Mouse (Mus musculus) heart, embryonic 16.5 days (tissue): Measurements from ENCODE around the gene Ppp3cb. TPM values are rescaled to one million over a fixed set of nuclear protein-coding genes. Genes with fewer than 3 reads are reported as not detected.

Experiments
- ATAC-seq: fragments of 200-750 bp; cut with Nextera tagmentation; replicated peaks from 2 replicates; pipeline ENCODE4 v1.8.0; 2017; ENCODE audit warnings: moderate number of reproducible peaks; ENCODE audit not compliant: insufficient read depth, low FRiP score; ENCODE audit errors: extremely low read depth
- H3K27ac ChIP-seq: fragments of 300-500 bp; sonication (generic); 2 replicates; pipeline ENCODE4 v1.5.1; 2014; ENCODE audit warnings: mild to moderate bottlenecking, low read length, control low read depth, moderate library complexity
- H3K27me3 ChIP-seq: fragments of 300-500 bp; sonication (generic); 2 replicates; pipeline ENCODE4 v1.6.1; 2014; ENCODE audit warnings: low read length, mixed read lengths; ENCODE audit not compliant: control insufficient read depth, insufficient read depth
- H3K36me3 ChIP-seq: fragments of 300-500 bp; sonication (generic); 2 replicates; pipeline ENCODE4 v1.6.1; 2014; ENCODE audit not compliant: control insufficient read depth, insufficient read depth
- H3K4me1 ChIP-seq: fragments of 300-500 bp; sonication (generic); 2 replicates; pipeline ENCODE4 v1.6.1; 2014; ENCODE audit warnings: low read length, mixed read lengths; ENCODE audit not compliant: control insufficient read depth, insufficient read depth
- H3K4me2 ChIP-seq: fragments of 300-500 bp; sonication (generic); 2 replicates; pipeline ENCODE4 v1.6.1; 2014; ENCODE audit warnings: low read depth, mild to moderate bottlenecking, control low read depth, low read length
- H3K4me3 ChIP-seq: fragments of 300-500 bp; sonication (generic); 2 replicates; pipeline ENCODE4 v1.5.1; 2014; ENCODE audit warnings: mild to moderate bottlenecking, control low read depth, low read length
- H3K9ac ChIP-seq: fragments of 300-500 bp; sonication (generic); 2 replicates; pipeline ENCODE4 v1.6.1; 2014; ENCODE audit warnings: low read length, control low read depth
- H3K9me3 ChIP-seq: fragments of 300-500 bp; sonication (generic); replicated peaks from 2 replicates; pipeline ENCODE4 v1.6.1; 2016; ENCODE audit warnings: low read length; ENCODE audit not compliant: control insufficient read depth
- WGBS: fragments of 180-500 bp; shearing (Covaris S2); extraction: QIAGEN DNeasy Blood & Tissue Kit; methylation state at CpG from one replicate; pipeline ENCODE4 v1.1.7; 2014; 5-methylcytosine and 5-hydroxymethylcytosine counted together
- polyA plus RNA-seq: library from polyadenylated mRNA; unstranded; fragments of >200 nt; fragmentation: Nextera tagmentation; extraction: Ambion mirVana; gene quantifications from 2 replicates; pipeline ENCODE4 v1.2.1, GENCODE M21; 2015

Gene Ppp3cb
- polyA plus RNA-seq, 1 experiment from 2014 or later, result 28.4 TPM

DNA sequence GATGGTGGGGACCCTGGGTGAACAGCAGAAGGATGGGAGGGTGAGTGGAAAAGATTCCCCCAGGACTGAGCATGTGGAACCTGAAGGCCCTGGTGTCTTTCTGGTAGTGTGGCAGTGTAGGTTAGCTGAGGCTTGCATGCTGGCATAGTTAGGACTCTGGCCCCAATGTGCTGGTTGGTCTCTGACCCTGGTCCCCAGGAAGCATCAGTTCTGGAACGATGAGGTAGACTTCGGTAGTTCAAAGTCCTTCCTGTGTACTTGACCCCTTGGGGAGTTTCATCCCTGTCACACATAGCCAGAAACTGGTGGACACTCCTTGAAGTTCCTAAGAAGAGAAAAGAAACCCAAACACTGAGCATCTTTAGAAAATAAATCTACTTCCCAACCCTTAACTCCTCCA lies 3.8 kb upstream of the Ppp3cb start:
- Histone ChIP-seq H3K9ac (no peak overlapping the region), H3K27me3 (no peaks in the 10 kb centered on the region), H3K27ac (no peak overlapping the region), H3K4me1 (peaks cover 5% of the 10 kb centered on the region; the same call in 1 of the 2 replicates), H3K9me3 (no peaks in the 10 kb centered on the region), H3K4me3 (no peak overlapping the region), H3K36me3 (peaks cover 11% of the 10 kb centered on the region), H3K4me2 (no peak overlapping the region)
- ATAC-seq, result no peak
- WGBS, result 85% methylated on average over 2 of the region's 2 CpGs

DNA sequence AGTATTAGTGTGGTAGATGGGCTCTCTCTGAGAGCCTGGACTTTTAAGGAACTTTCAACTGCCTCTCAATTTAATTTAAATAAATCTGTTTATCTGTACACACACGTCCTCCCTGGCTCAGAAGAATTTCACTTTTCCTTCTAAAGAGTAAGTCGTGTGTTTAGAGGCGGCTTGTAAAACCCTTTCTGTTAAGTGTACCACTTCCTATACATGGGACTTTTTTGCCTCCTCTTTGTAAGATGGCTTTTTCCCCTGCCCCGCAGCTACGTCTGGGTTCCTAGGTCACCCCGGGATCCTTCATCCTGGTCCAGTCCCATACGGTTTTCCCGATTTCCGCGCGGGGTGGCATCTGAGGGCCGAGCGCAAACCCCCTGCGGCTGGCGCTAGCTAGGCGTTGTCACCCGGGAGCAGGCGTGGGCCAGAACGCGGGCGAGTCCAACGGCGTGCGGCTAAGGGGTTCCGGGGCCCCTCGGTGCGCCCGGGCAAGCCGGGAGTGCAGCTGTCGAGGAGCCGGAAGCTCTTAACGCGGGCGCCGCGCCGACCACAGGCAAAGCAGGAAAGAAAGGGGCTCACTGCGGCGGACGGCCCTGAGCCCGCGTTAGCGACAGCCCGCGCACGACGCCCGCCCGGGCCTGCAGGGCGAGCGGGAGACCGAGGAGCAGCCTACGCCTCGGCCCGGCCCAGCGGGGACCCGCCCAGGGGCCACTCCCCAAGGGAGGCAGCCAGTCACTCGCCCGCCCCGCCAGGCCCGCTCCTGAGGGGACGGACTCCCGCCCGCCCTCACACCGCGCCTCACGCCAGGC lies 643 bp downstream of the Ppp3cb start:
- no peaks in the 10 kb centered on the region for H3K9me3 ChIP-seq
- peak overlapping the region; percentile 71 for H3K4me2 ChIP-seq
- peak; percentile 98 for ATAC-seq
- H3K27me3 ChIP-seq, result no peaks in the 10 kb centered on the region
- peaks cover 13% of the 10 kb centered on the region for H3K4me1 ChIP-seq
- H3K4me3 ChIP-seq, result peak overlapping the region; percentile 70
- H3K9ac ChIP-seq, result peak overlapping the region; percentile 83
- 0% methylated on average over 61 of the region's 67 CpGs for WGBS
- peaks cover 7% of the 10 kb centered on the region for H3K36me3 ChIP-seq
- H3K27ac ChIP-seq, result peak overlapping the region; percentile 97

DNA sequence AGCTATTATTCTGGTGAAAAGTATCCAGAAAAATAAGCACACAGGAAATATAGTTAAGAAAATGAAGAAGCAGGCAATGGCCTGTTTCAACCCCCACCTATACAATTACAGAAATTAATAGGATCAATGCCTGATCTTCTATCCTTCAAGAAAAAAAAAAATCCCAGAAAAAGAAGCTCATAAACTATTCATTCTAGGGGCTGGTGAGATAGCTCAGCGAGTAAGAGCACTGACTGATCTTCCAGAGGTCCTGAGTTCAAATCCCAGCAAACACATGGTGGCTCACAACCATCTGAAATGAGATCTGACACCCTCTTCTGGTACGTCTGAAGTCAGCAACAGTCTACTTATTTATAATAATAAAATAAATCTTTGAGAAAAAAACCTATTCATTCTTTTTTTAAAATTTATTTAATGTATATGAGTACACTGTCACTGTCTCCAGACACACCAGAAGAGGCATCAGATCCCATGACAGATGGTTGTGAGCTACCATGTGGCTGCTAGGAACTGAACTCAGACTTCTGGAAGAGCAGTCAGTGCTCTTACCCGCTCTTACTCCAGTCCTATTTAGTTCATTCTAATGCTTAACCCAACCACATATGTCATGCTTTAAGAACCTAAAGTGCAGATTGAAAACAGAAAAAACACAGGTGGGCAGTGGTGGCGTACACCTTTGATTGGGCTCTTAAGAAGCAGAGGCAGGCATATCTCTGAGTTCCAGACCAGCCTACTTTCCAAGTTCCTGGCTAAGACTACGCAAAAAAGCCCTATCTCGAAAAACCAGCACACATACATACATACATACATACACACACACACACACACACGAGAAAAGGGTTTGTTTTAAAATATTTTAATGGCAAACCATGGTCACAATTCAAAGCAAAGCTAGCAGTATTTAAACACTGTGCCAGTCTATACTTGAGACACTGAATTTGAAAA lies 1.6 kb downstream of the Ppp3cb start:
- Histone ChIP-seq H3K4me2 (peak overlapping the region; percentile 71), H3K27ac (no peak overlapping the region), H3K4me3 (peak overlapping the region; percentile 38), H3K9me3 (no peaks in the 10 kb centered on the region), H3K4me1 (peaks cover 13% of the 10 kb centered on the region), H3K27me3 (no peaks in the 10 kb centered on the region), H3K36me3 (peaks cover 2% of the 10 kb centered on the region), H3K9ac (peak overlapping the region; percentile 83)
- no peak for ATAC-seq
- 62% methylated on average over 7 of the region's 7 CpGs for WGBS

DNA sequence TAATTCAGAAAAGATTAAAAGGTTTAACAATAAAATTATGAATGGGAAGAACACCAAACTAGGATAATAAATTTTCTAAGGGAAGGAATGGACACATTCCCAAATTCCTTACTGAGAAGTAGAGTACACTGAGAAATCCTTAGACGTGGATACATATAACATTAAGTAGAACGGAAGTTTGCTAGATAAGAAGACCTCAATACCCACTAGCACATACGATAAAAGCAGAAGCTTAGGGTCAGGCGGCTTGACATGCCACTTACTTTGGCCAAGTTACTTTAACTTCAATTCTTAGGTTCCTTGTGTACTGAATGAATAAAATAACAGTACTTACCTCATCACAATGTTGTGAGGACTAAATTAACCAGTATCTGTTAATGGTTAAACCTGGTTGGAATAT lies 16.7 kb downstream of the Ppp3cb start:
- H3K36me3 ChIP-seq, result no peaks in the 10 kb centered on the region
- H3K27ac ChIP-seq, result no peak overlapping the region
- no peaks in the 10 kb centered on the region for H3K9me3 ChIP-seq
- no peak overlapping the region for H3K4me2 ChIP-seq
- ATAC-seq, result no peak
- WGBS, result 78% methylated on average over 4 of the region's 4 CpGs
- H3K4me3 ChIP-seq, result no peak overlapping the region
- H3K9ac ChIP-seq, result no peak overlapping the region
- no peaks in the 10 kb centered on the region for H3K4me1 ChIP-seq
- no peaks in the 10 kb centered on the region for H3K27me3 ChIP-seq

DNA sequence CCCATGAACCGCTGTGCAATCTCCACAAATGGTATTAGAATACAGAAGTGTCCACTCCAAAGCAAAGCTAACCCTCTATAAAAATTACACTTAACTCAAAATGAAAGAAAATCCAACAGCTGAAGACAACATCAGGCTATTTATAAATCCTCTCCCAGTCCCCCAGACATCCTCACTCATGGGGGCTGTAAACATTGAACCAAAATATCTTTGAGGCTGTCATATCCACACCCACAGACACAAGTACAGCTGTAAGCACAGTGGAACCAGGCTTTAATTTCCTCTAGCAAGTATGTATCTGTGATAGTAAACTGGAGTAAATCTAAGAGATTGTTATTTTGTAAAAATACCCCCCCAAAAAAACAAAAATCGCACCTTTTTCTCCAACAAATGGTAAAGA lies 26.2 kb downstream of the Ppp3cb start:
- H3K4me1 ChIP-seq, result no peaks in the 10 kb centered on the region
- H3K9ac ChIP-seq, result no peak overlapping the region
- peaks cover 9% of the 10 kb centered on the region; the same call in 1 of the 2 replicates for H3K36me3 ChIP-seq
- no peak overlapping the region for H3K4me3 ChIP-seq
- WGBS, result 94% methylated on average over 2 of the region's 2 CpGs
- H3K27me3 ChIP-seq, result no peaks in the 10 kb centered on the region
- H3K27ac ChIP-seq, result no peak overlapping the region
- no peak overlapping the region for H3K4me2 ChIP-seq
- ATAC-seq, result no peak
- no peaks in the 10 kb centered on the region for H3K9me3 ChIP-seq

DNA sequence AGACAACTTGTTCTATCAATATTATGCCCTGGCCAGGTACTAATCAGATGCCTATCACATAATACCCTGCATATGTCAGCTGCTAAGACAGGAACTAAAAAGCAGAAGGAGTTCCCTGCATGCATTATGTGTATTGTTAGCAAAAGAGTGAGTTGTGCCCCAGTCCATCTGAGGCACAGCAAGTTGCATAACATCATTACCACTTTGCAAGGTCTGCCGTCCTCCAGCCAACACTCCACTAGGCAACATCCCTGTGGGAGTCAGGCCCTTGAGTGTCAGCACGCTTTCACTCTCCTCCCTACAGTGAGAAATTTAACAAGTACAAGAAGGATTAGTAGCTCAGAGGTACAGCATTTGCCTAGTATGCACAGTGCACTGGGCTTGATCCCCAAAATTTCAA lies 37.9 kb downstream of the Ppp3cb start:
- H3K27ac ChIP-seq, result no peak overlapping the region
- WGBS, result 74% methylated on average over 2 of the region's 2 CpGs
- ATAC-seq, result no peak
- H3K4me1 ChIP-seq, result no peaks in the 10 kb centered on the region
- no peak overlapping the region for H3K4me3 ChIP-seq
- no peaks in the 10 kb centered on the region for H3K27me3 ChIP-seq
- no peak overlapping the region for H3K9ac ChIP-seq
- H3K4me2 ChIP-seq, result no peak overlapping the region
- peaks cover 9% of the 10 kb centered on the region for H3K36me3 ChIP-seq
- H3K9me3 ChIP-seq, result no peaks in the 10 kb centered on the region

DNA sequence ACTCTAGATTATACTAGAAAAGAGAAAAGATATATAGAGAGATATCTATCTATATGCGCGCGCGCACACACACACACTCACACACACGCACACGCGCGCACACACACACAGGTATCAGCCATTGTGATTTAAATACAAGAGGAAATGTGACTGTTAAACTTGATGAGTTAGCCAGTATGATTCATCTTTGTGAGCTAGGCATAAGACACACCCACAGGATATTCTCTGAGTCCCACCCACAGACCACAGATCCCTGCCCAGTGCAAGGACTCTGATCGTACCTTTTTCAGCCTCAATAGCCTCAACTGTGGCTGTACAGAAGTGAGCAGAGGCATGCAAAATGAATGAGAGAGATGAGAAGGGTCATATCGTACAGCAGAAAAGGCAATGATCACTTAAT lies 43.4 kb downstream of the Ppp3cb start:
- 88% methylated on average over 10 of the region's 10 CpGs for WGBS
- no peak overlapping the region for H3K27ac ChIP-seq

DNA sequence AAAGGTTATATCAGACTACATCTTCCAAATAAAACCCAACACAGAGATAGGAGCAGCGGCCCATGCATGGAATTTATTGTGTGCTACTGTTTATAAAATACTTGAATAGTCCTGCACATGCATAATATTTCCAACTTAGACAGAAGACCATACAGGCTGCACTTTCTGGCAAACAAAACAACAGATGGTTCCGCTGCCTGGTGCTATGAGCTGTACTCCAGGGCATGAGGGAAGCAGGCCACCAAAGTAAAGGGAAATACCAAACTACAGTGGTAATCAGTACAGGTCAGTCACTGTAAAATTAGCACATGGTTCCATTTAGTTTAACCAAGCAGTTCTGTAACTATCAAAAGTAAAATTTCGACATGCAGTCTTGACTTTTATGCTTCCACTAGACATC lies 46.4 kb downstream of the Ppp3cb start:
- no peaks in the 10 kb centered on the region for H3K4me1 ChIP-seq
- H3K9me3 ChIP-seq, result no peaks in the 10 kb centered on the region
- H3K36me3 ChIP-seq, result peaks cover 27% of the 10 kb centered on the region
- H3K27ac ChIP-seq, result no peak overlapping the region
- no peaks in the 10 kb centered on the region for H3K27me3 ChIP-seq
- no peak overlapping the region for H3K4me2 ChIP-seq
- H3K9ac ChIP-seq, result no peak overlapping the region
- no peak overlapping the region for H3K4me3 ChIP-seq
- 87% methylated on average over 3 of the region's 3 CpGs for WGBS
- ATAC-seq, result no peak

More for the DNA sequence above, 43.4 kb downstream of the Ppp3cb start:
- ATAC-seq, result no peak; the same call in 1 of the 2 replicates
- Histone ChIP-seq H3K9me3 (no peaks in the 10 kb centered on the region), H3K4me1 (no peaks in the 10 kb centered on the region), H3K4me3 (no peak overlapping the region), H3K9ac (no peak overlapping the region), H3K36me3 (peaks cover 11% of the 10 kb centered on the region), H3K27me3 (no peaks in the 10 kb centered on the region), H3K4me2 (no peak overlapping the region)

DNA sequence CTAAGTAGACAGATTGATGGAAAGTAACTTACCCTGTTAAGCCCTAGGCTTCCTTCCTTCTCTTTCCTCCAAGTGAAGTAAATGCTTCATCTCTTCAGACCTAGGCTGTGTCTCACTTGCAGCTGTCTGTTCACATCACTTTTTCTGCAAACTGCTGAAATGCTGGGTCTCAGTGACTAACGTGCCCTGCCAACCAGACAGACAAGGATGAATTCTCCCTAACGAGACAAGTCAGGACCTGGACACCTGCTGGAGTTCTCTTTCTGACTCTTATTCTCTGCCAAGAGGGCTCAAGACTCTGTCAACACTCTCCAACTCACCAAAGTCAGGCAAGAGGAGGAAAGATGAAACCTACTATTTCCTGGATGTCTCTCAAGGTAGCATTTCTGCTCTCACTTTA lies 49.8 kb downstream of the Ppp3cb start, which contains the start of gene Mss51:
Gene Mss51, minus strand, starts transcription at position 299 of the 400 bp plus-strand sequence.
- ATAC-seq, result no peak
- Histone ChIP-seq H3K4me1 (no peaks in the 10 kb centered on the region), H3K27me3 (no peaks in the 10 kb centered on the region), H3K4me2 (no peak within 1 kb of the TSS), H3K4me3 (no peak within 1 kb of the TSS), H3K36me3 (peaks cover 29% of the 10 kb centered on the region), H3K9me3 (no peaks in the 10 kb centered on the region), H3K27ac (no peak within 1 kb of the TSS), H3K9ac (no peak within 1 kb of the TSS)
- WGBS, result 68% methylated on average over 2 of the region's 2 CpGs
